Mouse (Mus musculus) heart, adult 2 months (tissue): Measurements from ENCODE around the gene Pip4k2c. TPM values are rescaled to one million over a fixed set of nuclear protein-coding genes. Genes with fewer than 3 reads are reported as not detected.
A peak's percentile ranks its signal among the peaks of the same experiment; 100 is the strongest.

Experiments
- DNase-seq, 2 experiments: peaks; one replicate each; pipeline ENCODE4 v3.0.0; 2021
- H3K27ac ChIP-seq: fragments of 200-600 bp; 2 replicates; pipeline ENCODE4 v1.8.1; 2022
- H3K27me3 ChIP-seq: fragments of 200-500 bp; 2 replicates; pipeline ENCODE4 v1.6.1; 2012; ENCODE audit warnings: mild to moderate bottlenecking, low read length, inconsistent platforms, mixed read lengths; ENCODE audit not compliant: control insufficient read depth, insufficient read depth
- H3K36me3 ChIP-seq: fragments of 200-500 bp; 2 replicates; pipeline ENCODE4 v1.6.1; 2012; ENCODE audit warnings: low read length, inconsistent platforms; ENCODE audit not compliant: control insufficient read depth, insufficient read depth
- H3K4me1 ChIP-seq: fragments of 200-500 bp; 2 replicates; pipeline ENCODE4 v1.6.1; 2011; ENCODE audit warnings: low read length; ENCODE audit not compliant: control insufficient read depth, insufficient read depth
- H3K4me3 ChIP-seq: fragments of 200-600 bp; 2 replicates; pipeline ENCODE4 v1.8.1; 2022
- H3K79me2 ChIP-seq: fragments of 200-500 bp; replicated peaks from 2 replicates; pipeline ENCODE4 v1.6.1; 2012; ENCODE audit warnings: mild to moderate bottlenecking, inconsistent platforms, low read length, moderate library complexity, mixed read lengths; ENCODE audit not compliant: control insufficient read depth, insufficient read depth
- H3K9ac ChIP-seq: fragments of 200-500 bp; 2 replicates; pipeline ENCODE4 v1.6.1; 2012; ENCODE audit warnings: low read depth, mild to moderate bottlenecking, control low read depth, inconsistent platforms, low read length, mixed read lengths
- CTCF ChIP-seq: fragments of 200-600 bp; IDR thresholded peaks from 2 replicates; pipeline ENCODE4 v1.8.1; 2022; ENCODE audit warnings: antibody characterized with exemption, mild to moderate bottlenecking, moderate library complexity
- EP300 ChIP-seq: fragments of 200-500 bp; IDR thresholded peaks from 2 replicates; pipeline ENCODE4 v1.6.1; 2011; ENCODE audit warnings: low read depth, low read length, control low read depth; ENCODE audit not compliant: insufficient read depth
- POLR2A ChIP-seq: fragments of 200-500 bp; IDR thresholded peaks from 2 replicates; pipeline ENCODE4 v1.6.1; 2011; ENCODE audit warnings: mild to moderate bottlenecking, low read depth, low read length, control low read depth; ENCODE audit not compliant: insufficient read depth
- WGBS: fragments of 180-500 bp; shearing (Covaris S2); methylation state at CpG from one replicate; pipeline ENCODE4 v1.1.7; 2018; 5-methylcytosine and 5-hydroxymethylcytosine counted together
- intact Hi-C: fragments of 180-260 bp; cut with DNase I; formaldehyde crosslinking; loops from one replicate; pipeline ENCODE4 v1.15.1; 2025
- polyA plus RNA-seq: library from polyadenylated mRNA; depleted of rRNA; stranded (reverse); fragments of >200 nt; gene quantifications from 2 replicates; pipeline ENCODE4 v1.2.3, GENCODE M21; 2012
- total RNA-seq, 2 experiments: library from RNA; stranded (reverse); gene quantifications; 2 replicates each; pipeline ENCODE4 v1.2.3; 2021

The Pip4k2c gene
- total and polyA plus RNA-seq, 3 experiments: 25.7 to 29.0 (median 28.8) TPM

DNA sequence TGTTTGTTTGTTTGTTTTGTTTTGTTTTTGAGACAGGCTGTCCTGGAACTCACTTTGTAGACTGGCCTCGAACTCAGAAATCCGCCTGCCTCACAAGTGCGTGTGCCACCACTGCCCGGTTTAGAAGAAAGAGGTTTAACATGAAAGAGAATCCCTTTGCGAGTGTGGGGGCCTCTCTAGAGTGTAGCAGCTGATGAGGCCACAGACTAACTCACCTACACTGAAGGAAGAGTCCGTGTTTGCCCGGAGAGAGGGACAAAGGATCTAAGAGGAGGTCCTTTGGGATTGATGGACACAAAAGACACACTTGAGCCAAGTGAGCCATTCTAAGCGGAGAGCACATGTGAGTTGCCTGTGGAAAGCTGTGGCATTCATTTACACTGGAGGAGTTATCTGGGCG is 34.1 kb downstream of the Pip4k2c start:
- H3K27me3 ChIP-seq: no peaks in the 10 kb centered on the region
- no peak overlapping the region for H3K9ac ChIP-seq
- no peaks in the 10 kb centered on the region for H3K36me3 ChIP-seq
- no peak overlapping the region for H3K4me3 ChIP-seq
- TF ChIP-seq CTCF (no peak), EP300 (no peak), POLR2A (no peak)
- no peak overlapping the region for H3K27ac ChIP-seq
- no peaks in the 10 kb centered on the region for H3K79me2 ChIP-seq
- H3K4me1 ChIP-seq: peaks cover 5% of the 10 kb centered on the region; the same call in 1 of the 2 replicates
- 28% methylated on average over 9 of the region's 9 CpGs for WGBS
- intact Hi-C loops: loop anchor here (1.0 to 5.0 kb wide), 3 partner anchors 35 to 165 kb away; partner anchors contain the start of genes Gli1 and Pip4k2c
- no peak for DNase-seq

- peak in 1 of 2 experiments; percentile 1 for DNase-seq
- Histone ChIP-seq H3K4me3 (no peak overlapping the region), H3K27me3 (no peaks in the 10 kb centered on the region), H3K79me2 (no peaks in the 10 kb centered on the region), H3K36me3 (no peaks in the 10 kb centered on the region), H3K4me1 (peaks cover 5% of the 10 kb centered on the region; the same call in 1 of the 2 replicates), H3K27ac (no peak overlapping the region), H3K9ac (no peak overlapping the region)
- 14% methylated on average over 7 of the region's 7 CpGs for WGBS
- no peak for TF ChIP-seq EP300
- no peak for TF ChIP-seq CTCF
- TF ChIP-seq POLR2A: no peak
- intact Hi-C loops: loop anchor here (1.0 to 5.0 kb wide), 3 partner anchors 36 to 166 kb away; partner anchors contain the start of genes Gli1 and Pip4k2c
These were observed 34.6 kb downstream of the Pip4k2c start for GRCm38 (mm10) chr10:127176756-127177155.

- H3K4me3 ChIP-seq: no peak overlapping the region
- no peaks in the 10 kb centered on the region for H3K79me2 ChIP-seq
- intact Hi-C loops: loop anchor here (5.0 kb wide), 2 partner anchors 36 to 166 kb away; partner anchors contain the start of genes Gli1 and Pip4k2c
- DNase-seq: no peak
- TF ChIP-seq POLR2A (no peak), CTCF (no peak), EP300 (no peak)
- WGBS: 66% methylated on average over 3 of the region's 3 CpGs
- H3K9ac ChIP-seq: no peak overlapping the region
- peaks cover 5% of the 10 kb centered on the region; the same call in 1 of the 2 replicates for H3K4me1 ChIP-seq
- H3K27me3 ChIP-seq: no peaks in the 10 kb centered on the region
- H3K36me3 ChIP-seq: no peaks in the 10 kb centered on the region
- no peak overlapping the region for H3K27ac ChIP-seq
These were observed 35.2 kb downstream of the Pip4k2c start for GRCm38 (mm10) chr10:127176228-127176627.

DNA sequence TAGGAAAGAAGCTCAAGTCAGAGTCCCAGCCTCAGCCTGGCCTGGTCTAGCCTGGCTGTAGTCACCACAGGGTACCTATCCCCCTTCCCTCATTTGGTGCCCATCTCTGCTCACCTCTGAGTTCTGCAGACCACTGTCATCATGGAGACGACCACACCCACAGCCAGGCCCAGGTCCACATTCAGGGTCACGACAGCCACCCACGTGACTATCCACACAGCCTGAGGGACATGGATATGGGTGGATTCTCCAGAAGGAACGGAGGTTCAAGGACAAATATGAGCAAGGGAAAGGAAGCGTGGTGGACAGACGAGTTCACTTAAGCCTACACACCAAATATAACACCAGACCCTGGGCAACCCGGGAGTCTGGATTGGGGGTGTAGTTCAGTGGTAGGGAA is 37.2 kb downstream of the Pip4k2c start:
- DNase-seq: no peak
- H3K36me3 ChIP-seq: no peaks in the 10 kb centered on the region
- intact Hi-C loops: loop anchor here (5.0 kb wide), 1 partner anchor 153 kb away; no protein-coding TSS in a partner anchor
- no peak overlapping the region for H3K4me3 ChIP-seq
- TF ChIP-seq EP300: no peak
- no peak for TF ChIP-seq POLR2A
- no peak for TF ChIP-seq CTCF
- WGBS: 86% methylated on average over 7 of the region's 7 CpGs
- H3K27ac ChIP-seq: no peak overlapping the region
- no peak overlapping the region for H3K9ac ChIP-seq
- peaks cover 5% of the 10 kb centered on the region; the same call in 1 of the 2 replicates for H3K4me1 ChIP-seq
- no peaks in the 10 kb centered on the region for H3K79me2 ChIP-seq
- H3K27me3 ChIP-seq: no peaks in the 10 kb centered on the region

GRCm38 (mm10) chr10:127173148-127174065 is 38.0 kb downstream of the Pip4k2c start:
- Histone ChIP-seq H3K27me3 (no peaks in the 10 kb centered on the region), H3K36me3 (no peaks in the 10 kb centered on the region), H3K27ac (no peak overlapping the region), H3K79me2 (no peaks in the 10 kb centered on the region), H3K4me3 (no peak overlapping the region), H3K4me1 (peaks cover 5% of the 10 kb centered on the region; the same call in 1 of the 2 replicates), H3K9ac (no peak overlapping the region)
- 79% methylated on average over 16 of the region's 16 CpGs for WGBS
- DNase-seq: no peak
- intact Hi-C loops: loop anchor here (5.0 kb wide), 1 partner anchor 154 kb away; no protein-coding TSS in a partner anchor
- TF ChIP-seq POLR2A (no peak), CTCF (no peak), EP300 (no peak)
